Mouse (Mus musculus) kidney, adult 2 months (tissue): Measurements from ENCODE around the gene Kcnip4.

ENCODE experiments used
- CTCF ChIP-seq: fragments of 200-500 bp; conservative IDR thresholded peaks from 2 replicates; pipeline ENCODE4 v1.5.1; 2011; ENCODE audit warnings: low read depth, mild to moderate bottlenecking, control low read depth, low read length, moderate library complexity, mixed read lengths; ENCODE audit not compliant: insufficient read depth, insufficient read length
- POLR2A ChIP-seq: fragments of 200-500 bp; IDR thresholded peaks from one replicate; pipeline ENCODE4 v1.6.1; 2011; ENCODE audit warnings: low read depth, low read length, control low read depth

- TF ChIP-seq CTCF, result no peak
- no peak for TF ChIP-seq POLR2A
Observed at GRCm38 (mm10) chr5:48518035-48518434, 1006.7 kb downstream of the Kcnip4 start.
